Mouse (Mus musculus) bone marrow macrophage, adult 2 months (primary cell): ENCODE data around the gene Blm.

Experiments used
- CTCF ChIP-seq: IDR thresholded peaks from 2 replicates; pipeline ENCODE4 v1.5.1; 2012; ENCODE audit warnings: low read depth, mild to moderate bottlenecking, low read length, moderate library complexity
- POLR2A ChIP-seq: IDR thresholded peaks from 2 replicates; pipeline ENCODE4 v1.6.1; 2012; ENCODE audit warnings: mild to moderate bottlenecking, low read depth, low read length, borderline replicate concordance

- TF ChIP-seq CTCF (no peak), POLR2A (no peak)
Measured at GRCm38 (mm10) chr7:80530646-80531045, 4.3 kb downstream of the Blm start.
